Comparison of ENCODE assay signal across 8 mouse cellular contexts in the genomic region with DNA sequence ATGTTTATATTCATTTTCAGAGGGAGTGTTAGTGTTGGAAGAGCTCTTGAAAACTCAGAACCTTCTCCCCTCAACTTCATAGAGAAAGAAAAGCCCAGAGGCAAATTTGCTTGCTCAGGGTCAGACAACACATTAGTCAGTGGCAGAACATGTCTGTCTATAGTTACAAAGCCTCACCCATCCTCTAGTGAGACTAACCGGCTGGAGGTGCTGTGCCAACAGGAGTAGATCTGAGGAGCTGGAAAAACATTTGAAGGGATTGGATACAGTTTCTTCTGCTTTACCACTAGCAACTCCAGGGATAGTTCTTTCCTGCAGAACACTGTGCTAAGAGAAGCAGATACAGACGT. TPM values are rescaled to one million over a fixed set of nuclear protein-coding genes. Genes with fewer than 3 reads are reported as not detected.
DNase-seq lines count a peak whose midpoint lies in the region; ATAC-seq lines count a peak whose summit lies in the region.

No protein-coding gene starts in this region.

- peaks cover 40% of the 10 kb centered on the region for H3K4me1 ChIP-seq in kidney, embryonic 16.5 days (ENCODE audit: insufficient read depth, low read length)
- H3K4me1 ChIP-seq in brown adipose tissue, adult 24 weeks (ENCODE audit: control insufficient read depth, insufficient read depth, insufficient read length, low read length): peaks cover 4% of the 10 kb centered on the region; the same call in 1 of the 2 replicates
- H3K4me1 ChIP-seq in hindbrain, embryonic 16.5 days (ENCODE audit: control insufficient read depth, insufficient read depth, low read depth, low read length): peaks cover 31% of the 10 kb centered on the region
- peaks cover 30% of the 10 kb centered on the region for H3K4me1 ChIP-seq in midbrain, embryonic 16.5 days (ENCODE audit: control insufficient read depth, insufficient read depth, low read length)

- peak overlapping the region; percentile 87 for H3K9ac ChIP-seq in kidney, embryonic 16.5 days (replicated peaks; ENCODE audit: low read length)
- peak overlapping the region; percentile 97 for H3K9ac ChIP-seq in hindbrain, embryonic 16.5 days (ENCODE audit: low read depth, low read length)
- H3K9ac ChIP-seq in midbrain, embryonic 16.5 days (ENCODE audit: low read depth, low read length): peak overlapping the region; percentile 87

- peak; percentile 12; the same call in 1 of the 2 replicates for ATAC-seq in kidney, embryonic 16.5 days (ENCODE audit: low FRiP score, low TSS enrichment)
- ATAC-seq in hindbrain, embryonic 16.5 days: no peak
- ATAC-seq in midbrain, embryonic 16.5 days: no peak
- ATAC-seq in monocyte, adult 5-6 weeks (replicated peaks; ENCODE audit: insufficient number of reproducible peaks, low FRiP score, low TSS enrichment, poor library complexity, severe bottlenecking): no peak

- 0 out of 2 replicates have a peak, but pooled peaks cover 4% of the 10 kb centered on the region for H3K36me3 ChIP-seq in kidney, embryonic 16.5 days (ENCODE audit: insufficient read depth, low read length)
- peaks cover 5% of the 10 kb centered on the region; the same call in 1 of the 2 replicates for H3K36me3 ChIP-seq in hindbrain, embryonic 16.5 days (ENCODE audit: control insufficient read depth, insufficient read depth, low read length)
- no peaks in the 10 kb centered on the region for H3K36me3 ChIP-seq in midbrain, embryonic 16.5 days (ENCODE audit: control insufficient read depth, insufficient read depth, low read length)

- 0% methylated on average over 2 of the region's 2 CpGs for WGBS in kidney, embryonic 16.5 days
- 0% methylated on average over 2 of the region's 2 CpGs for WGBS in hindbrain, embryonic 16.5 days
- 2% methylated on average over 2 of the region's 2 CpGs for WGBS in midbrain, embryonic 16.5 days

- no peaks in the 10 kb centered on the region for H3K27me3 ChIP-seq in kidney, embryonic 16.5 days (ENCODE audit: insufficient read depth, low read length)
- no peaks in the 10 kb centered on the region for H3K27me3 ChIP-seq in hindbrain, embryonic 16.5 days (replicated peaks; ENCODE audit: control insufficient read depth, insufficient read depth, low read length)
- H3K27me3 ChIP-seq in midbrain, embryonic 16.5 days (ENCODE audit: control insufficient read depth, insufficient read depth, low read depth, low read length): no peaks in the 10 kb centered on the region

- no peak for DNase-seq in kidney, adult 11 months
- DNase-seq in left cerebral cortex, postnatal 36 days (ENCODE audit: low spot score in 2 of 2): no peak
- no peak for DNase-seq in frontal cortex, postnatal 36 days (ENCODE audit: low spot score in 2 of 2)

- peak overlapping the region; percentile 91 for H3K4me3 ChIP-seq in kidney, embryonic 16.5 days (ENCODE audit: low read length)
- peak overlapping the region; percentile 94; the same call in 1 of the 2 replicates for H3K4me3 ChIP-seq in brown adipose tissue, adult 24 weeks (ENCODE audit: insufficient read depth, low read depth, low read length)
- peak overlapping the region; percentile 98 for H3K4me3 ChIP-seq in hindbrain, embryonic 16.5 days (ENCODE audit: low read length)
- peak overlapping the region; percentile 89 for H3K4me3 ChIP-seq in midbrain, embryonic 16.5 days (ENCODE audit: low read depth, low read length)

- peak overlapping the region; percentile 92 for H3K4me2 ChIP-seq in kidney, embryonic 16.5 days (replicated peaks; ENCODE audit: low read depth, low read length)
- peak overlapping the region; percentile 97 for H3K4me2 ChIP-seq in hindbrain, embryonic 16.5 days (ENCODE audit: low read length)
- H3K4me2 ChIP-seq in midbrain, embryonic 16.5 days (ENCODE audit: low read length): peak overlapping the region; percentile 90

- intact Hi-C loops in left cerebral cortex, postnatal 36 days (cut with DNase I): loop anchor here (2.0 to 5.0 kb wide), 2 partner anchors 21 to 35 kb away; no protein-coding TSS in a partner anchor

- peak overlapping the region; percentile 93 for H3K27ac ChIP-seq in kidney, embryonic 16.5 days (ENCODE audit: low read length)
- no peak overlapping the region for H3K27ac ChIP-seq in brown adipose tissue, adult 24 weeks (replicated peaks; ENCODE audit: low read depth, low read length)
- H3K27ac ChIP-seq in hindbrain, embryonic 16.5 days (ENCODE audit: low read depth, low read length): peak overlapping the region; percentile 90
- peak overlapping the region; percentile 83 for H3K27ac ChIP-seq in midbrain, embryonic 16.5 days (ENCODE audit: low read length)

- no peaks in the 10 kb centered on the region for H3K9me3 ChIP-seq in kidney, embryonic 16.5 days (ENCODE audit: low read length)
- H3K9me3 ChIP-seq in hindbrain, embryonic 16.5 days (ENCODE audit: control insufficient read depth, low read length): no peaks in the 10 kb centered on the region
- no peaks in the 10 kb centered on the region for H3K9me3 ChIP-seq in midbrain, embryonic 16.5 days (replicated peaks; ENCODE audit: control insufficient read depth, low read length, poor library complexity, severe bottlenecking)

RNA-seq across cellular contexts. Expression of a gene that starts 0.8 kb away (rescaled TPM):
- 15.9 and 17.4 TPM in 2 replicates for polyA plus RNA-seq in kidney, embryonic 16.5 days (2015; fragmentation: Nextera tagmentation; extraction: Ambion mirVana)
- polyA plus RNA-seq in brown adipose tissue, adult 24 weeks (2012; ENCODE audit: insufficient read depth, insufficient read length, missing spikeins): 14.5 and 18.5 TPM in 2 replicates
- 14.4 and 19.1 TPM in 2 replicates for polyA plus RNA-seq in hindbrain, embryonic 16.5 days (2015; fragmentation: Nextera tagmentation; extraction: Ambion mirVana)
- 16.7 and 18.2 TPM in 2 replicates for polyA plus RNA-seq in midbrain, embryonic 16.5 days (2015; fragmentation: Nextera tagmentation; extraction: Ambion mirVana)
- 100 to 1,000 TPM; 380 to 465 TPM for total RNA-seq in left cerebral cortex, postnatal 36 days (2021)
- total RNA-seq in monocyte, adult 5-6 weeks (2017): 50.8 to 81.3 TPM (median 55.8 TPM) in 3 replicates

RNA-seq across cellular contexts. Expression of a gene that starts 22.0 kb away (rescaled TPM):
- 8.5 and 8.8 TPM in 2 replicates for polyA plus RNA-seq in kidney, embryonic 16.5 days (2015; fragmentation: Nextera tagmentation; extraction: Ambion mirVana)
- polyA plus RNA-seq in brown adipose tissue, adult 24 weeks (2012; ENCODE audit: insufficient read depth, insufficient read length, missing spikeins): 2.2 and 5.9 TPM in 2 replicates
- polyA plus RNA-seq in hindbrain, embryonic 16.5 days (2015; fragmentation: Nextera tagmentation; extraction: Ambion mirVana): 20.6 and 21.4 TPM in 2 replicates
- polyA plus RNA-seq in midbrain, embryonic 16.5 days (2015; fragmentation: Nextera tagmentation; extraction: Ambion mirVana): 17.9 and 19.6 TPM in 2 replicates
- total RNA-seq in left cerebral cortex, postnatal 36 days (2021): 10 to 100 TPM; 14.5 to 20.7 TPM
- 5.1 to 22.0 TPM (median 11.1 TPM) in 3 replicates for total RNA-seq in monocyte, adult 5-6 weeks (2017)

RNA-seq across cellular contexts. Expression of a gene that starts 29.2 kb away (rescaled TPM):
- not detected in 2 replicates for polyA plus RNA-seq in kidney, embryonic 16.5 days (2015; fragmentation: Nextera tagmentation; extraction: Ambion mirVana)
- polyA plus RNA-seq in brown adipose tissue, adult 24 weeks (2012; ENCODE audit: insufficient read depth, insufficient read length, missing spikeins): not detected in 2 replicates
- polyA plus RNA-seq in hindbrain, embryonic 16.5 days (2015; fragmentation: Nextera tagmentation; extraction: Ambion mirVana): not detected in 2 replicates
- not detected in 2 replicates for polyA plus RNA-seq in midbrain, embryonic 16.5 days (2015; fragmentation: Nextera tagmentation; extraction: Ambion mirVana)
- total RNA-seq in left cerebral cortex, postnatal 36 days (2021): not detected
- total RNA-seq in monocyte, adult 5-6 weeks (2017): not detected in 3 replicates

RNA-seq across cellular contexts. Expression of a gene that starts 36.7 kb away (rescaled TPM):
- polyA plus RNA-seq in kidney, embryonic 16.5 days (2015; fragmentation: Nextera tagmentation; extraction: Ambion mirVana): 789 and 872 TPM in 2 replicates
- 221 and 229 TPM in 2 replicates for polyA plus RNA-seq in brown adipose tissue, adult 24 weeks (2012; ENCODE audit: insufficient read depth, insufficient read length, missing spikeins)
- polyA plus RNA-seq in hindbrain, embryonic 16.5 days (2015; fragmentation: Nextera tagmentation; extraction: Ambion mirVana): 775 and 820 TPM in 2 replicates
- 719 and 737 TPM in 2 replicates for polyA plus RNA-seq in midbrain, embryonic 16.5 days (2015; fragmentation: Nextera tagmentation; extraction: Ambion mirVana)
- total RNA-seq in left cerebral cortex, postnatal 36 days (2021): 100 to 1,000 TPM; 164 to 187 TPM
- 181 to 224 TPM (median 209 TPM) in 3 replicates for total RNA-seq in monocyte, adult 5-6 weeks (2017)

RNA-seq across cellular contexts. Expression of a gene that starts 42.9 kb away (rescaled TPM):
- 0.51 and 0.62 TPM in 2 replicates for polyA plus RNA-seq in kidney, embryonic 16.5 days (2015; fragmentation: Nextera tagmentation; extraction: Ambion mirVana)
- not detected in 2 replicates for polyA plus RNA-seq in brown adipose tissue, adult 24 weeks (2012; ENCODE audit: insufficient read depth, insufficient read length, missing spikeins)
- polyA plus RNA-seq in hindbrain, embryonic 16.5 days (2015; fragmentation: Nextera tagmentation; extraction: Ambion mirVana): 0.39 and 0.40 TPM in 2 replicates
- polyA plus RNA-seq in midbrain, embryonic 16.5 days (2015; fragmentation: Nextera tagmentation; extraction: Ambion mirVana): 0.29 TPM in 1 of 2 replicates, not detected in the other
- total RNA-seq in left cerebral cortex, postnatal 36 days (2021): not detected
- not detected in 3 replicates for total RNA-seq in monocyte, adult 5-6 weeks (2017)
